Mouse (Mus musculus) WW6 (cell line): ENCODE data around the gene Gfy.
A peak's percentile ranks its signal among the peaks of the same experiment; 100 is the strongest.

Source experiments
- DNase-seq: peaks from one replicate; pipeline ENCODE4 v3.0.0-alpha.2; 2013; ENCODE audit warnings: low read depth, low spot score

The Gfy gene

GRCm38 (mm10) chr7:45179469-45179868 lies at the start of gene Gfy:
Gene Gfy (minus strand): TSS chr7:45179569.
- no peak for DNase-seq

- no peak for DNase-seq
Observed at GRCm38 (mm10) chr7:45229046-45229445, 49.7 kb upstream of the Gfy start.

- DNase-seq = no peak
Observed at GRCm38 (mm10) chr7:45228548-45228947, 49.2 kb upstream of the Gfy start.

GRCm38 (mm10) chr7:45226421-45226820 lies 47.1 kb upstream of the Gfy start:
- no peak for DNase-seq

- no peak for DNase-seq
Observed at GRCm38 (mm10) chr7:45224826-45225225, 45.5 kb upstream of the Gfy start.

GRCm38 (mm10) chr7:45221680-45222079 lies 42.3 kb upstream of the Gfy start:
- no peak for DNase-seq

GRCm38 (mm10) chr7:45216442-45217183 lies 37.2 kb upstream of the Gfy start:
- no peak for DNase-seq

GRCm38 (mm10) chr7:45215673-45216441 lies 36.5 kb upstream of the Gfy start, which contains the start of gene Tead2:
Gene Tead2 (plus strand): TSS chr7:45215753.
- no peak for DNase-seq

- no peak for DNase-seq
Observed at GRCm38 (mm10) chr7:45213708-45214107, 34.3 kb upstream of the Gfy start.

- no peak for DNase-seq
Observed at GRCm38 (mm10) chr7:45212356-45212755, 33.0 kb upstream of the Gfy start.

GRCm38 (mm10) chr7:45211851-45212251 lies 32.5 kb upstream of the Gfy start, which contains the start of gene Dkkl1:
Gene Dkkl1 (minus strand): TSS chr7:45212147.
- DNase-seq = no peak

GRCm38 (mm10) chr7:45211070-45211469 lies 31.7 kb upstream of the Gfy start:
- DNase-seq = no peak

GRCm38 (mm10) chr7:45208260-45208659 lies 28.9 kb upstream of the Gfy start:
- no peak for DNase-seq

- DNase-seq = peak; percentile 97
Observed at GRCm38 (mm10) chr7:45204380-45205143, 25.2 kb upstream of the Gfy start, which contains the start of gene Ccdc155. Gene Ccdc155 (minus strand): TSS chr7:45204892.

GRCm38 (mm10) chr7:45202654-45203053 lies 23.3 kb upstream of the Gfy start:
- DNase-seq = no peak

GRCm38 (mm10) chr7:45198961-45199360 lies 19.6 kb upstream of the Gfy start:
- DNase-seq = no peak

- DNase-seq = no peak
Observed at GRCm38 (mm10) chr7:45198435-45198834, 19.1 kb upstream of the Gfy start.

GRCm38 (mm10) chr7:45196994-45197393 lies 17.6 kb upstream of the Gfy start:
- no peak for DNase-seq

GRCm38 (mm10) chr7:45196176-45196535 lies 16.8 kb upstream of the Gfy start:
- DNase-seq = no peak

GRCm38 (mm10) chr7:45195341-45196175 lies 16.2 kb upstream of the Gfy start:
- DNase-seq = no peak
